Mouse (Mus musculus) kidney, adult 9 months (tissue): ENCODE results near the gene Eef1a2.

Source experiments
- DNase-seq: peaks from one replicate; pipeline ENCODE4 v3.0.0; 2022

Eef1a2 gene

GRCm38 (mm10) chr2:181128963-181129362, 27.9 kb downstream of the Eef1a2 start:
- no peak for DNase-seq

- DNase-seq, result no peak
Measured at GRCm38 (mm10) chr2:181127786-181128185, 29.0 kb downstream of the Eef1a2 start.

GRCm38 (mm10) chr2:181125726-181126455, 30.9 kb downstream of the Eef1a2 start:
- no peak for DNase-seq

GRCm38 (mm10) chr2:181122642-181123041, 34.2 kb downstream of the Eef1a2 start:
- DNase-seq, result no peak

GRCm38 (mm10) chr2:181120922-181121449, 35.8 kb downstream of the Eef1a2 start:
- DNase-seq, result no peak

DNA sequence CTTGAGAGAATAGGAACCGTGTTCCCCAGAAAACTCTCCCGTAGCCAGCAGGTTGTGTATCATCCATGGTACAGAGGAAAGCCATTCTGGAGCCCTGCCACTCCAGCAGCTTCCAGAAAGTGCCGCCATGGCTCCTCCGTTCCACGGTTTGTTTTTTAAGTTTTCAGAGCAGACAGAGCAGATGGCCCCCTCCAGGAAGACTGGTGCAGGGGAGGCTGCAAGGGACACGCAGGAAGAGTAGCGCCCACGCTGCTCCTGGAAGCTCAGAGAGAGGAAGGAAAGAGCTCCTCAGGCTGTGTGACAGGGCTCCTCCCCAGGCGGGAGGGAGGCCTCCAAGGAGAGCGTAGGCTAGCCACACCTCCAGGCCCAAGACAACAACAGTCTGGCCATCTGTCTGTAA, 36.9 kb downstream of the Eef1a2 start:
- no peak for DNase-seq

DNA sequence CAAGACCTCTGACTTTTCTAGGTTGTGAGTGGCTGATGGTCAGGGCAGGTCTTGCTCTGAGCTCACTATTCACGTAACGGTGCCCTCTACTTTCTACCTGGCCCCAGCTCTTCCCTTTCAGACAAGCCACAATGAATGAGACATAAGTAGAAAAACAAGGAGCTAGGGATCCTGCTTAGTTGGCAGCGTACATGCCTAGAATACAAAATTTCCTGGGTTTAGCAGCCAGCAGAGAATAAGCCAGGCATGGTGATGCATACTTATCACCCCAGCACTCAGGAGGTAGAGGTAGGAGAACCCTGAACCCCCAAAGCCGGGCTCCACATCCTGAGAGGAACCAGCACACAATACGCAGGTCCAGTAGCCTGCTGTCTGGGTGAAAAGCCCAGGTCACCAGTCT, 40.4 kb downstream of the Eef1a2 start:
- no peak for DNase-seq

GRCm38 (mm10) chr2:181115367-181115766, 41.4 kb downstream of the Eef1a2 start:
- DNase-seq, result no peak

GRCm38 (mm10) chr2:181113762-181114361, 43.0 kb downstream of the Eef1a2 start:
- no peak for DNase-seq

- DNase-seq, result no peak
Measured at GRCm38 (mm10) chr2:181111665-181112064, 45.1 kb downstream of the Eef1a2 start.

GRCm38 (mm10) chr2:181104111-181104510, 52.7 kb downstream of the Eef1a2 start:
- DNase-seq, result no peak

GRCm38 (mm10) chr2:181102161-181102560, 54.7 kb downstream of the Eef1a2 start:
- no peak for DNase-seq

DNA sequence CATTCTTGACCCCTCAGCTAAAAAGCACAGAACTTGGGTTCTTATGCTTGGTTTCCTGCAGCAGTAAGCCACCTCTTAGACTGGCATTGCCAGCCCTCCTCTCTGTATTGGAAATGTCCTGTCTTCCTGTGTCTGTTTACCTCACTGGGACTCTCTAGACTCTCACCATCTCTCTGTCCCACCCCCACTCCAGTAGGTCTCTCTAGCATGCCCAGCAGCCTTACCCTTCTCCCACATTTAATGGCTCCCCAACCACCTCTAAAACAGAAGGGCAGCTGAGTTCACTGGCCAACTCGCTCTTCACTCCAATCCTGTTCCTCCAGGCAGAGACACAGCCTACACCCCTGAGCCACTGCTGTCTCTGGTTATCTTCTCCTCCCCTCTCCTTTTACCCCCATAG, 55.2 kb downstream of the Eef1a2 start:
- DNase-seq, result no peak

DNA sequence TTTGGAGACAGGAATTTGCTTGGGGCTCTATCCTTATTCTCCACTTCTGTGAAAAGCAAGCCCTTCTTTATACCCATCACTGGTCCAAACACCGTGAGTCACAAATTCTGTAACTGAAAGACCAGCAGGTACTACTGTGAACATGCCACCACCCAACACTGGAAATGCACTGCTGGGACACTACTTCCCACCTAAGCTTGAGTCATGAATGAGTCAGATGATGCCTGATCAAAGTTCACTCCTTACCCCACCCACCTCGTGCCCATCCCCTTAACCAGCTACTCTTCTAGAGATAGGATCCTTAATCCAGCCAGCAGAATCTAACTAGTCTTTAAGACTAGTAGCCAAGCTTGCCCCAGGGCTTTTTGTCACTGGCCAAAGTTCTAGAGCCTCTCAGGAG, 56.7 kb downstream of the Eef1a2 start:
- no peak for DNase-seq
